Mouse (Mus musculus) embryonic facial prominence, embryonic 10.5 days (tissue): Measurements from ENCODE around the gene Shank3. TPM values are rescaled to one million over a fixed set of nuclear protein-coding genes. Genes with fewer than 3 reads are reported as not detected.

Experiments
- DNase-seq: peaks from one replicate; pipeline ENCODE4 v3.0.0-alpha.2; 2017; ENCODE audit warnings: low spot score
- H3K27ac ChIP-seq: fragments of 300-500 bp; sonication (generic); replicated peaks from 2 replicates; pipeline ENCODE4 v1.5.1; 2016; ENCODE audit warnings: mild to moderate bottlenecking
- H3K27me3 ChIP-seq: fragments of 300-500 bp; sonication (generic); replicated peaks from 2 replicates; pipeline ENCODE4 v1.6.1; 2016; ENCODE audit warnings: low read depth, mild to moderate bottlenecking; ENCODE audit not compliant: poor library complexity, severe bottlenecking
- H3K36me3 ChIP-seq: fragments of 300-500 bp; sonication (generic); replicated peaks from 2 replicates; pipeline ENCODE4 v1.6.1; 2016; ENCODE audit warnings: mild to moderate bottlenecking, moderate library complexity
- H3K4me1 ChIP-seq: fragments of 300-500 bp; sonication (generic); 2 replicates; pipeline ENCODE4 v1.6.1; 2016
- H3K4me3 ChIP-seq: fragments of 300-500 bp; sonication (generic); 2 replicates; pipeline ENCODE4 v1.5.1; 2016; ENCODE audit warnings: mild to moderate bottlenecking, moderate library complexity
- H3K9me3 ChIP-seq: fragments of 300-500 bp; sonication (generic); 2 replicates; pipeline ENCODE4 v1.6.1; 2016; ENCODE audit warnings: mild to moderate bottlenecking
- WGBS: fragments of 180-500 bp; shearing (Covaris S2); methylation state at CpG from one replicate; pipeline ENCODE4 v1.1.7; 2016; 5-methylcytosine and 5-hydroxymethylcytosine counted together
- polyA plus RNA-seq: library from polyadenylated mRNA; unstranded; fragments of >200 nt; fragmentation: Nextera tagmentation; extraction: Ambion mirVana; gene quantifications from 2 replicates; pipeline ENCODE4 v1.2.1, GENCODE M21; 2016

The Shank3 gene
- polyA plus RNA-seq, 1 experiment from 2014 or later: 1.3 TPM

- peak; percentile 95 for DNase-seq
- H3K27me3 ChIP-seq: no peaks in the 10 kb centered on the region
- peaks cover 16% of the 10 kb centered on the region for H3K36me3 ChIP-seq
- H3K4me1 ChIP-seq: peaks cover 20% of the 10 kb centered on the region
- H3K27ac ChIP-seq: peak within 1 kb of the TSS; percentile 81
- no peaks in the 10 kb centered on the region for H3K9me3 ChIP-seq
- peak within 1 kb of the TSS; percentile 83 for H3K4me3 ChIP-seq
- under 1% methylated on average over 35 of the region's 35 CpGs for WGBS
Observed at GRCm38 (mm10) chr15:89591723-89592455, 92.5 kb downstream of the Shank3 start, which contains the start of gene Rabl2. Gene Rabl2 (minus strand): TSS chr15:89591923.

GRCm38 (mm10) chr15:89592548-89592947, 93.1 kb downstream of the Shank3 start:
- H3K27ac ChIP-seq: peak overlapping the region; percentile 81; the same call in 1 of the 2 replicates
- no peak for DNase-seq
- 47% methylated on average over 4 of the region's 4 CpGs for WGBS

DNA sequence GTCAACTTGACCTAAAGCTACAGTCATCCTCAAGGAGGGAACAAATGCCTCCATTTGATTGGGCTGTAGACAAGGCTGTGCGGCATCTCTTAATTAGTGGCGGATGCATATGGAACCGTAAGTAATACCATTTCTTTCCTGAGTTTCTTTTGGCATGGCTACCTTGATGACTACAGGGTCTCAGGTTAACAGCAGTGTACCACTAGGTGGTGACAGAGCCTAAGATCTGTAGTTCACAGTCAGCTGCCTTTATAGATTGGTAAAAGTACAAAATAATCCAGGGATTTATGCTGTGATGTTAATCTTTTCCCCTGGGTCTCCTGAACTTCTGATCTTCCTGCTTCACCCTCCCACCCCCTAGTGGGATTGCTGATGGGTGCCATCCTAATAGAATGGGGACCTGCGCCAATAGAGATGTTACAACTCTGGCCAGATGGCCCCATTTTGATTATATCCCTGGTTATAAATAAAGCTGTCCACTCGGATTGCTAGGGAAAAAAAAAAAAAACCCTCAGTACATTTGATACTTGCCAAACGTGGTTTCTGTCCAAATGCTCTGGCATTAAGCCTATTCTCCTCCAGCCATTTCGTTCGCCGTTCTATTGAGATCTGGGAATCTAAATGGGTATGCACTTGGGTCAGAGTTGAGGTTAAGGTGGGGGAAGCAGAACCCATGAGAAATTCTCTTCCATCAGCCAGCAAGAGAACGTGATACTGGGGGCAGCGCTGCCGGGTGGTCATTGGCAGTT, 106.6 kb downstream of the Shank3 start:
- WGBS: 83% methylated on average over 12 of the region's 12 CpGs
- H3K9me3 ChIP-seq: no peaks in the 10 kb centered on the region
- H3K4me1 ChIP-seq: no peaks in the 10 kb centered on the region
- no peak overlapping the region for H3K4me3 ChIP-seq
- H3K36me3 ChIP-seq: no peaks in the 10 kb centered on the region
- no peak overlapping the region for H3K27ac ChIP-seq
- no peak for DNase-seq
- no peaks in the 10 kb centered on the region for H3K27me3 ChIP-seq

More at GRCm38 (mm10) chr15:89592548-89592947, 93.1 kb downstream of the Shank3 start:
- no peaks in the 10 kb centered on the region for H3K27me3 ChIP-seq
- H3K4me1 ChIP-seq: peaks cover 20% of the 10 kb centered on the region
- peaks cover 10% of the 10 kb centered on the region for H3K36me3 ChIP-seq
- H3K9me3 ChIP-seq: no peaks in the 10 kb centered on the region
- H3K4me3 ChIP-seq: peak overlapping the region; percentile 83

DNA sequence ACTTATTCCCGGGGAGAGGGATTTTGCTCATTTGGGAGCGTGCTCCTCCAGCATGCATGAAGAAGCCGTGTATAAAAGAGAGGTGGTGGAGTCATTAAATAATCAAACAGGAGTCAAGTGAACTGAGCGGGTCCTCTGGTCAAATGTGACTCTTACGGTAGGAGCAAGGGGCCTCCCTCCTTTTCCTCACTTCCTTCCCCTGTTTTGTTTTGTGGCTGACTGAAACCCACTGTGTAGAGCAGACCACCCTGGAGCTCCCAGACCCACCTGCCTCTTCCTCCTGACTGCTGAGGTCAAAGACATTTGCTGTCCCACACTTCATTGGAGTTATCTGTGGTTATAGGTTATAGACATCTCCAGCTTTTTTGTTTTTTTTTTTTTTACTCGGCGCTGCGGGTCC, 108.1 kb downstream of the Shank3 start:
- DNase-seq: no peak
- H3K36me3 ChIP-seq: no peaks in the 10 kb centered on the region
- WGBS: 88% methylated on average over 8 of the region's 8 CpGs

DNA sequence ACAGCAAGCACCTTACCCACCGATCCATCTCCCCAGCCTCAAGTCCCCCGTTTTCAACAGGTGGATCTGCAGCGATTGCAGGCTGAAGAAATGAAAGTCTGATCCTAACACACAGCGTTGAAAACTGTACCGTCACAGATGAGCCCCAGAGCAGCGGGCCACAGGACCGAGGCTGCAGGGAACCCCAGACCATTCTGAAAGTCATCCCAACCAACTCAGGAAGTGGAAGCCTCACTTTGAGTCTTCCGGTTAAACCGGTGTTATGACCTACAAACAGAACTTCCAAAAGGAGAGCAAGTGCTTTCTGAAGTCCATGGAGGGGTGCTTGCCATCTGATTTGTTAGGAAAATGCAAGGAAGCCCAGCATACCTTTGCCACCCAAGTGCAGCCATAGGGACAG, 108.5 kb downstream of the Shank3 start:
- 84% methylated on average over 9 of the region's 9 CpGs for WGBS
- H3K4me1 ChIP-seq: no peaks in the 10 kb centered on the region
- H3K36me3 ChIP-seq: no peaks in the 10 kb centered on the region
- no peaks in the 10 kb centered on the region for H3K9me3 ChIP-seq
- DNase-seq: no peak
- no peaks in the 10 kb centered on the region for H3K27me3 ChIP-seq
- no peak overlapping the region for H3K27ac ChIP-seq
- H3K4me3 ChIP-seq: no peak overlapping the region

More for the DNA sequence above, 108.1 kb downstream of the Shank3 start:
- Histone ChIP-seq H3K4me1 (no peaks in the 10 kb centered on the region), H3K27me3 (no peaks in the 10 kb centered on the region), H3K27ac (no peak overlapping the region), H3K9me3 (no peaks in the 10 kb centered on the region), H3K4me3 (no peak overlapping the region)

Other genes starting within 250 kb of the Shank3 start
- 80.6 and 85.5 TPM in 2 replicates for gene Sbf1, start 184.3 kb upstream of the Shank3 start, polyA plus RNA-seq
- 0.30 and 0.34 TPM in 2 replicates for gene Adm2, start 176.9 kb upstream of the Shank3 start, polyA plus RNA-seq
- not detected in 2 replicates for gene Miox, start 165.2 kb upstream of the Shank3 start, polyA plus RNA-seq
- 49.1 and 52.2 TPM in 2 replicates for gene Lmf2, start 144.0 kb upstream of the Shank3 start, polyA plus RNA-seq
- 180 and 188 TPM in 2 replicates for gene Ncaph2, start 143.9 kb upstream of the Shank3 start, polyA plus RNA-seq
- 5.3 and 8.5 TPM in 2 replicates for gene Sco2, start 125.8 kb upstream of the Shank3 start, polyA plus RNA-seq
- gene Tymp, start 122.6 kb upstream of the Shank3 start, polyA plus RNA-seq: 0.98 and 1.5 TPM in 2 replicates
- 0.40 and 0.57 TPM in 2 replicates for gene Odf3b, start 120.3 kb upstream of the Shank3 start, polyA plus RNA-seq
- not detected in 2 replicates for gene Klhdc7b, start 114.7 kb upstream of the Shank3 start, polyA plus RNA-seq
- not detected in 2 replicates for gene Syce3, start 89.1 kb upstream of the Shank3 start, polyA plus RNA-seq
- gene Cpt1b, start 73.8 kb upstream of the Shank3 start, polyA plus RNA-seq: 0.66 and 1.1 TPM in 2 replicates
- 4.2 and 4.4 TPM in 2 replicates for gene C730034F03Rik, start 70.0 kb upstream of the Shank3 start, polyA plus RNA-seq
- not detected in 2 replicates for gene Gm44502, start 69.9 kb upstream of the Shank3 start, polyA plus RNA-seq
- 42.5 and 43.5 TPM in 2 replicates for gene Chkb, start 69.7 kb upstream of the Shank3 start, polyA plus RNA-seq
- gene Mapk8ip2, start 45.7 kb upstream of the Shank3 start, polyA plus RNA-seq: 9.2 and 9.7 TPM in 2 replicates
- gene Arsa, start 22.2 kb upstream of the Shank3 start, polyA plus RNA-seq: 11.2 and 11.5 TPM in 2 replicates
- 0.18 TPM in 1 of 2 replicates, not detected in the other for gene Acr, start 68.7 kb downstream of the Shank3 start, polyA plus RNA-seq
- 70.3 and 74.6 TPM in 2 replicates for gene Rabl2, start 92.3 kb downstream of the Shank3 start, polyA plus RNA-seq